Mouse (Mus musculus) heart, adult 2 months (tissue): ENCODE measurements around the gene Zfp446.

Experiments used
- CTCF ChIP-seq: fragments of 200-600 bp; IDR thresholded peaks from 2 replicates; pipeline ENCODE4 v1.8.1; 2022; ENCODE audit warnings: antibody characterized with exemption, mild to moderate bottlenecking, moderate library complexity
- EP300 ChIP-seq: fragments of 200-500 bp; IDR thresholded peaks from 2 replicates; pipeline ENCODE4 v1.6.1; 2011; ENCODE audit warnings: low read depth, low read length, control low read depth; ENCODE audit not compliant: insufficient read depth
- POLR2A ChIP-seq: fragments of 200-500 bp; IDR thresholded peaks from 2 replicates; pipeline ENCODE4 v1.6.1; 2011; ENCODE audit warnings: mild to moderate bottlenecking, low read depth, low read length, control low read depth; ENCODE audit not compliant: insufficient read depth

- TF ChIP-seq CTCF (no peak), POLR2A (no peak), EP300 (no peak)
Observed at GRCm38 (mm10) chr7:13001584-13001983, 23.9 kb downstream of the Zfp446 start.
